Mouse (Mus musculus) layer of hippocampus, adult 8-10 months (tissue): ENCODE results near the gene Aars. TPM values are rescaled to one million over a fixed set of nuclear protein-coding genes. Genes with fewer than 3 reads are reported as not detected.
"Not testable (repeated sequence)": the region's sequence is repeated elsewhere in the genome, so short reads cannot be mapped to it uniquely, and the experiment has no call there.

Experiments used
- DNase-seq, 2 experiments: peaks; one replicate each; pipeline ENCODE4 v3.0.0; 2022; ENCODE audit warnings: low spot score in 2 of 2
- total RNA-seq, 4 experiments: library from RNA; stranded (reverse); gene quantifications; 2 replicates each; pipeline ENCODE4 v1.2.4; 2022

Gene Aars
- total RNA-seq = 10 to 100 TPM; 78.6 to 89.6 (median 84.8) TPM

- no peak for DNase-seq
These were observed at the start of gene Aars for GRCm38 (mm10) chr8:111032916-111033315. Gene Aars (plus strand): TSS chr8:111033144.

GRCm38 (mm10) chr8:110987805-110988744 is 44.9 kb upstream of the Aars start:
- no peak for DNase-seq

DNA sequence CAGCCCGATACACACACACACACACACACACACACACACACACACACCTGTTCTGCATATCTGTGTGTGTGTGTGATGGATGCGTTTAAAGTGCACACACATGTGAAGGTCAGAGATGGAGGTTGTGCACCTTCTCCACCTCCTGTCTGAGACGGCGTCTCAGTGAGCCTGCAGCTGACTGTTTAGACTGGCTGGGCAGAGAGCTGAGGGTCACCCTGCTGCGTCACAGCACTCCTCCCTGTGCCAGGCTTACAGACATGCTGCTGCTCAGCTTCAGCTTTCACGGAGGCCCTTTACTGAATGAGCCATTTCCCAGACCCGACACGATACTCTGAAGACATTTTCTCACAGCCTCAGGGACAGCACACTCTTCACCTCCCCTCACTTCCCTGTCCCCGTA is 42.9 kb upstream of the Aars start:
- DNase-seq = no peak

- DNase-seq = no peak
These were observed 36.1 kb upstream of the Aars start for GRCm38 (mm10) chr8:110996641-110997430.

DNA sequence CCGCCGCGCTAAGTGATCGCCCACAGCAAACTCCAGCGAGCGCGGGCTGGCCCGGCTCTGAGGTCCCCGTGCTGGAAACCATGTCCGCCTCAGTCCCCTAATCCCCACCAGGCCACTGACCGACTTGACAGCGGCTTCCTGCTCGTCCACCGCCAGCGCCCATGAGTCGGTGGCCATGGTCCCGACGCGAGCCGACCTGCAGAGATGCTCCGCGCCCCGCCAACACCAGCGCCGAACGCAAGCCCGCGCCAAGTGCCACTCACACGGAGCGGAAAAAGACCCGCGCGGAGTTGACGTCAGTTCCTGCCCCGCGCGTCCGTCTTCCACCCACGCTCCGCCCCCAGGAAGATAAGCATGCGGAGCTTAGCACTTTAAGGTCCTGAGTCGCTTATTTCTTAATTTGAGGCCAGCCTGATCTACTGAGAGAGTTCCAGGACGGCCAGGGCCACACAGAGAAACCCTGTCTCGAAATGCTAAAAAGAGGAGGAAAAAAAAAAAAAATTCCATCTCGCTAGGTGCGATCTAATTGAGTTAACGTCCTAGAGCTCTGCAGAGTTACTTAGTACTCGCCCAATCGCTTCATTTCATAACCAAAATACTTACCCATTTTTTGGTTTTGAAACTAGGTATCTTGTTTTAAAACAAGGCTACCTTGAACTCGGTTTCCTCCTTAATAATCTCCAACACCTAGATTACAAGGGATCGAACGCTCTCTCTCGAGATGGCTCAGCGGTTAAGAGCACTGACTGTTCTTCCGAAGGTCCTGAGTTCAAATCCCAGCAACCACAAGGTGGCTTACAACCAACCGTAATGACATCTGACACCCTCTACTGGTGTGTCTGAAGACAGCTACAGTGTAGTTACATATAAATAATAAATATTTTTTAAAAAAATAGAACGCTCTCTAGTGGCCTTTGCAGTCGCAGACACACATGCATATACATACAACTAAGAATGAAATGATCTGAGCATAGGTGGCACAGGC is 35.1 kb upstream of the Aars start, which contains the start of gene Ddx19a:
Gene Ddx19a (minus strand): TSS at position 254 of the 985 bp plus-strand sequence.
- DNase-seq = peak; percentile 75 to 87

DNA sequence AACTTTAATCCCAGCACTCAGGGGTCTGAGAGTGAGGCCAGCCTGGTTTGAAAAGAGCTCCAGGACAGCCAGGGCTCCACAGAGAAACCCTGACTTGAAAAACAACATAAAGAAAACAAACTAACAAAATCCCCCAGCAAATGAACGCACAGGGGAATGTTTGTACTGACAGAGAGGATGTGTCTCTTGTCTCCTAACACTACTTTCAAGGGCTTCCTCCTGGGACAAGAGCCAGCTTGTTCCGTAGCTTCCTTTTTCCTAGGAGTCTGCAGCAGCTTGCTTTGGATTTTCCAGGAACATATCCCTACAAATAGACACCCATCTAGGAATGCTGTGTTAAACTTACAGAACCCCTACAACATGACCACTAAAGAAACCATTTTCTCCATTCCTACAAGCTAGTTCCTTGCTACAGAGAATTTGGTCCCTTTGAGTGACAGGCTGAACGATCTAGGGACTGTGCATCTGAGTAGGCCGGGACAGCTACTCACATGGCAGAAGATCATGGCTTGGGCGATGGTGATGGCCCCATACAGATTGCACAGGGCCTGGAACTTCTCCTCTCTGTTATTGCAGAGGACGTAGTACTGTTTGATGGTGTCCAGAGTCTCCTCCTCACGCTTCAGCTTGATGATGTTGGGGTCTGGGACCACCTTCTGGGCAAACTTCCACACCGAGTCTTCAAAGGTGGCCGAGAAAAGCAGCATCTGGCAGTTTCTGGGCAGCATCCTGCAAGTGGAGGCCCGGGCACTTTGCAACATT is 22.5 kb upstream of the Aars start:
- DNase-seq = not testable (repeated sequence)

GRCm38 (mm10) chr8:111026609-111027008 is 6.3 kb upstream of the Aars start:
- DNase-seq = not testable (repeated sequence)

DNA sequence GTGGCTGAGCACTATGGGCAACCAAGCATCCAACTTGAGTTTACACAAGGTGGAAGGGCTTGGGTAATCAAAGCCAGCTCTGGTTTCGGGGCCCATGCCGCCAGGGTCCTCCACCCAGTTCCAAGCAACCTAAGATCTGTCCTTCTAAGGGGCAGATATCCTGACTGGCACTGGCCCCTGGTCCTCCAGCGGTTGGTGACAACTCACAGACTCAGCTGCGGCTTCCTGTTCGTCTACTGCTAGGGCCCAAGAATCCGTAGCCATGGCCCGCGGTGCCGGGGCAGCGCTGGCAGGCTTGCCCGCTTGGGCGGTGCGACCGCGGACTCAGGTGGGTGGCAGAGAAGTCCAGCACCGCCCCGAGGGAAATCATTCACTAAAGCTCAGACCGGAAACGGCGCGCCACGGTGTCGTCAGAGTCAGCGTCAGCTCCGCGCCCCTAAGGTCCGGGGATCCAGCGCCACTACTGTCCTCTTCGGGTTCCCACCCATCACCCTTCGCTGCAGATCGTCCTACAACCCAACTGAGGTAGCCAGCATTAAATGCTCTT is 5.5 kb upstream of the Aars start:
- peak; percentile 86 to 88 for DNase-seq

GRCm38 (mm10) chr8:111029589-111029988 is 3.4 kb upstream of the Aars start:
- no peak for DNase-seq

DNA sequence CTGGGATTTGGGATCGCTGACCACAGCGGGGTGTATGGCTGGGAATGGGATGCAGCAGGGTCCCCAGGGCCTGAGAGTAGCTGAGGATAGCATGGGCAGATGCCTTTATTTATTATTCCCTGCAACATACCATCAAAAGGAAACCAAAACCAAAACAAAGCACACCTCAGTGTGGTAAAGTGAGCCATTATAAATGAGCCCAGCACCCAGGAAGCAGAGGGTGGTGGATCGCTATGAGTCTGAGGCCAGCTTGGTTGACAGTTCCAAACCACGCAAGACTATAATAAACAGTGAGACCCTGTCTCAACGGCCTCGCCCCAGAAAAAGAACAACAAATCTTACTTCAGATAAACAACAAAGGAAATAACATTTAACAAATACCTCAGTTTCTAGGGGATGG is 2.9 kb upstream of the Aars start:
- no peak for DNase-seq

- DNase-seq = no peak
These were observed 1.4 kb upstream of the Aars start, which contains the start of gene Ddx19b for GRCm38 (mm10) chr8:111031572-111031971. Gene Ddx19b (minus strand): TSS chr8:111031751.

DNA sequence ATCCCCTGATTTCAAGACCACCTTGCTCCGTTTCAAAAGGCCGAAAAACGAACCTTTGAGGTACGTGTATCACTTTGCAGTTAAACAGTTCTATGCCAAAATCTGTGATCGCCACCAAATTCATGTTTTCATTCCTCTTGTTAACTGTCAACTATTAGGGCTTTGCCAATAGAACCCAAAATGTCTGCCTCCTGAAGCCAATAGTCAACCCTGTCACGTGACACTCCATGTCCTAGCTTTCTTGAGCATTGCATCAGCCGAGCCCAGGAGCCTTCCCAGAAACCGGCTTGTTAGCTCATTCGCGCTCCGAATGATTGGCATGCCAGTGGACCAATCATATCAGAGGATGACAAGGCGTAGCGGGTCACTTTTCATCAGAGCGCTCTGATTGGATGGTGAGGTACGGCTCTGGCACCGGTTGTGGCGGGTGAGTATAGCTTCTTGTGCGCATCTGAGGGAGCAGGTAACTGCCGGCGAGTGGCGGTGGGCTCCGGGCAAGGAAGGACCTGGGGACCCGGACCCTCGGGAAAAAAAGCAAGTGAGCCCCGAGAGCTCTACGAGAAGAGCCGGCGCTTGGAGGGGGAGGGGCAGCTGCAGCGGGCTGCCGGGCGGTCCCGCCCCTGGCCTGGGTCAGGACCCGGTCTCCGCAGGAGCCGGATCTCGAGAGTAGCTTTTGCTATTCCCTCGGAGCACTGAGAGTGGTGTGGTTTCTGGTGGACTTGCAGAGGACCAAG is 705 bp downstream of the Aars start:
- DNase-seq = peak; percentile 99 to 100

- DNase-seq = no peak
These were observed 1.3 kb downstream of the Aars start for GRCm38 (mm10) chr8:111034276-111034675.

GRCm38 (mm10) chr8:111036591-111036990 is 3.6 kb downstream of the Aars start:
- DNase-seq = no peak

- no peak for DNase-seq
These were observed 9.6 kb downstream of the Aars start for GRCm38 (mm10) chr8:111042546-111042945.

DNA sequence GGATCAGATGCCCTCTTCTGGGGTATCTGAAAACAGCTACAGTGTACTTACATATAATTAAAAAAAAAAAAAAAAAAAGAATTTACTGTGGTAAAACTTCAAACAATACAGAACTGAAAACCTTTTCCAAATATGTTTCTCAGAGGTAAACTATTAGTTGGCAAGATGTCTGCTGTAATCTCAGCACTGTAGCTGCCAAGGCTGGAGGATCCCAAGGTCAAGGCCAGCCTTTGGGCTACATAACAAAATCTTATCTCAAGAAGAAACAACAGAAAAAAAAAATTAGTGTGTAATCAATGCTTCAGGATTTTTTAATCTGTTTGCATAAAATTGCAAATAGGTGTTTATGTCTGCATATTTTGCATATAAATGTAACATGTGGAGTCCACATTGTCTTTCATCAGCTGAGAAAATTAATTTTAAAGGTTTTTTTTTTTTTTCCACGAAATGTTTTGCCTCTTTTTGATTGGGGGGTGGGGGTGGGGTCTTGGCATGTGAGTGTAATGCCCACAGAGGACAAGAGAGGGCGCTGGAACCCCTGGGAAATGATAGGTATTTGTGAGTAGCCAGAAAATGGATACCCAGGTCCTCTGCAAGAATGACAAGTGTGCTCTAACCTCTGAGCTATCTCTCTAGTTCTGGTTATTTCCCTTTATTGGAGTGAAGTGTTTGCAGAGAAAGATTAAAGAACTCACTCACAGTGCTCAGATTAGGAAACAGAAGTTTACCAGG is 11.2 kb downstream of the Aars start:
- no peak for DNase-seq

DNA sequence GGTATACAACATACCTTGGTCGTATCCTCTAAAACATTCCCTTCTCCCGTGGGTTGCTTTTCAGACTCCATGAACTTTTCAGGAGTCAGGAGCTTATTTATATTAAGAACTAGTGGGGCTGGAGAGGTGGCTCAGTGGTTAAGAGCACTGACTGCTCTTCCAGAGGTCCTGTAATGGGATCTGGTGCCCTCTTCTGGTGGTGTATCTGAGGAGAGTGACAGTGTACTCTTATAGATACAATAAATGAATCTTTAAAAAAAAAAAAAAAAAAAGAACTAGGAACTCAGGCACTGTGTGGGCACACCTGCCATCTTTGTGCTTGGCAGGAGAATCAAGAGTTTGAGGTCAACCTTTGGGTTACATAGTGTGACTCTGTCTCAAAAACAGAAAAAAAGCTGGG is 15.8 kb downstream of the Aars start:
- DNase-seq = no peak

DNA sequence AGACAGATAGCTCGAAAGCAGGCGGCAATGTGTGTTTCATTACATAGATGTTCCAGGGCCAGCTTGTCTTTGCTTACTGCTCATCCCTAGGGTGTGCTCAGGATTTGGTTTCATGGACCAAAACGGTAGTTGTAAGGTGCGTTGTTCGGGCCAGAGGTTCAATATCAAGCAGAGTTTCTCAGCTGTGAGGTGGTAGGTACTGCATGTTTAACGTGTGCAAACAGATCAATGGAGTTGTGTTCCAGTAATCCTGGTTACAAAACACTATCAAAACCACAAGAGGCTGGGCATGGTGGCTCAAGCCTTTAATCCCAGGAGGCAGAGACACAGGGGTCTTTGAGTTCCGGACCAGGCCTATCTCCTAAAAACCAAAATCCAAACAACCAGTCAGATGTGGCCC is 16.2 kb downstream of the Aars start:
- DNase-seq = no peak
